Mouse (Mus musculus): ENCODE measurements around the gene Rad50. TPM values are rescaled to one million over a fixed set of nuclear protein-coding genes. Genes with fewer than 3 reads are reported as not detected.

Rad50 gene
- polyA plus RNA-seq, 1 experiment from 2014 or later: 11.0 TPM

GRCm38 (mm10) chr11:53632122-53632733 is 74.9 kb downstream of the Rad50 start:
- no peak for ATAC-seq
- H3K4me1 ChIP-seq (ENCODE audit: control insufficient read depth, insufficient read depth, low read length): peaks cover 10% of the 10 kb centered on the region; the same call in 1 of the 2 replicates
- WGBS: 69% methylated on average over 14 of the region's 14 CpGs
- H3K27ac ChIP-seq (ENCODE audit: low read length): no peak overlapping the region
- H3K9ac ChIP-seq (ENCODE audit: low read depth, low read length): no peak overlapping the region
- no peaks in the 10 kb centered on the region for H3K36me3 ChIP-seq (ENCODE audit: control insufficient read depth, insufficient read depth, low read length)
- H3K27me3 ChIP-seq (ENCODE audit: control insufficient read depth, insufficient read depth, low read depth, low read length): peaks cover 12% of the 10 kb centered on the region
- H3K9me3 ChIP-seq (replicated peaks; ENCODE audit: control insufficient read depth, low read length, poor library complexity, severe bottlenecking): no peaks in the 10 kb centered on the region
- H3K4me3 ChIP-seq (ENCODE audit: low read depth, low read length): no peak overlapping the region
- H3K4me2 ChIP-seq (ENCODE audit: low read length): no peak overlapping the region

- Histone ChIP-seq H3K27me3 (ENCODE audit: control insufficient read depth, insufficient read depth, low read depth, low read length) (no peaks in the 10 kb centered on the region), H3K27ac (ENCODE audit: low read length) (no peak overlapping the region), H3K9ac (ENCODE audit: low read depth, low read length) (no peak overlapping the region), H3K36me3 (ENCODE audit: control insufficient read depth, insufficient read depth, low read length) (no peaks in the 10 kb centered on the region), H3K4me3 (ENCODE audit: low read depth, low read length) (no peak overlapping the region), H3K4me1 (ENCODE audit: control insufficient read depth, insufficient read depth, low read length) (no peaks in the 10 kb centered on the region), H3K9me3 (replicated peaks; ENCODE audit: control insufficient read depth, low read length, poor library complexity, severe bottlenecking) (no peaks in the 10 kb centered on the region), H3K4me2 (ENCODE audit: low read length) (no peak overlapping the region)
- 4% methylated on average over 1 of the region's 1 CpGs for WGBS
- 0 out of 2 replicates have a peak, but pooled peaks have one; percentile 45 for ATAC-seq
Measured at GRCm38 (mm10) chr11:53627859-53628258, 79.3 kb downstream of the Rad50 start.

DNA sequence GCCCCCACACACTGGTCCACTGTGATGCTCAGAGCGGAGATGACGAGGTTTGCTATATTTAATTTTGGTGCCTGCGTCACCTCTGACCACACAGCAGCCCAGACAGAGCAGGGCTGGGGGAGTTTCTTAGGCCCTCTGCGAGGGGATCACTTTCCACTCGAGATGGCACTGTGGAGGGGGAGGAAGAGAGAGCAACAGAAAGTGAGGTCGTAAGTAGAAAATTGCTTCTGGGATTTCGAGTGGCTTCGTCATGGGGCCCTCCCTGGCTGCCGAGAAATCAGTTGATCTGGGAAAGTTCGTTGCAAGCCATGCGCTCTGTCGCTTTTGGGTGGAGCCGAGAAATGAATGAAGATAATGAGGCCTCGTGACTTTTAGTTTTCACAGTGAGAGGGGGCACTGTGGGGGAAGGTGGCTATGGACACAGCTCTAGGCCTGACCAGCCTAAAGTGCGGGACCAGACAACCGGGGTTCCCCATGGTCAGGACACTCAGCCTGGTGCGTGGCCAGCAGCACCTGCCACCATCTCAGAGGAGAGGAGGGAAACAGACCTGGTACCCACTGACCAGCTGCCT is 80.2 kb downstream of the Rad50 start:
- H3K9ac ChIP-seq (ENCODE audit: low read depth, low read length): no peak overlapping the region
- H3K9me3 ChIP-seq (replicated peaks; ENCODE audit: control insufficient read depth, low read length, poor library complexity, severe bottlenecking): no peaks in the 10 kb centered on the region
- H3K4me2 ChIP-seq (ENCODE audit: low read length): no peak overlapping the region
- H3K36me3 ChIP-seq (ENCODE audit: control insufficient read depth, insufficient read depth, low read length): no peaks in the 10 kb centered on the region
- no peak overlapping the region for H3K27ac ChIP-seq (ENCODE audit: low read length)
- ATAC-seq: no peak
- no peak overlapping the region for H3K4me3 ChIP-seq (ENCODE audit: low read depth, low read length)
- H3K4me1 ChIP-seq (ENCODE audit: control insufficient read depth, insufficient read depth, low read length): no peaks in the 10 kb centered on the region
- no peaks in the 10 kb centered on the region for H3K27me3 ChIP-seq (ENCODE audit: control insufficient read depth, insufficient read depth, low read depth, low read length)
- 75% methylated on average over 17 of the region's 17 CpGs for WGBS

GRCm38 (mm10) chr11:53624124-53624523 is 83.0 kb downstream of the Rad50 start:
- H3K27ac ChIP-seq (ENCODE audit: low read length): no peak overlapping the region
- H3K27me3 ChIP-seq (ENCODE audit: control insufficient read depth, insufficient read depth, low read depth, low read length): no peaks in the 10 kb centered on the region
- no peaks in the 10 kb centered on the region for H3K36me3 ChIP-seq (ENCODE audit: control insufficient read depth, insufficient read depth, low read length)
- H3K9me3 ChIP-seq (replicated peaks; ENCODE audit: control insufficient read depth, low read length, poor library complexity, severe bottlenecking): no peaks in the 10 kb centered on the region
- ATAC-seq: no peak
- no peak overlapping the region for H3K4me3 ChIP-seq (ENCODE audit: low read depth, low read length)
- no peak overlapping the region for H3K4me2 ChIP-seq (ENCODE audit: low read length)
- WGBS: 93% methylated on average over 2 of the region's 2 CpGs
- no peaks in the 10 kb centered on the region for H3K4me1 ChIP-seq (ENCODE audit: control insufficient read depth, insufficient read depth, low read length)
- no peak overlapping the region for H3K9ac ChIP-seq (ENCODE audit: low read depth, low read length)

DNA sequence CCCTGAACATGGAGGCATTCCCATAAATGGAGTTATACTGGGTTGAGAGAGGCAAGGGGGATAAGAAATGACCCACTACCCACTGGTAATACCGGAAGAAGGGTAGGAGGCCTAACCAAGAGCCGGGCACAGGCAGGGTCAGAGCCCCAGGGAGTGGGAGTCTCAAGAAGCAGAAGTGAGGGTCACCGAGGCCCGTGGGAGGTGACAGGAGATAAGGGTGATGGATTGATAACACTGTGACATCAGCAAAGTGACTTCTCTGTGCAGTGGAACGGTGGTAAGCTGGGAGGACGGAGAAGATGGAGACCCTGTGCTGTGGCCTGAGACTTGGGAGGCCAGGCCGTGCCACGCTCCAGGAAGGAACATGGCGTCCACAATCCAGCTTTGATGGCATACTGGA is 83.5 kb downstream of the Rad50 start:
- Histone ChIP-seq H3K4me1 (ENCODE audit: control insufficient read depth, insufficient read depth, low read length) (no peaks in the 10 kb centered on the region), H3K27me3 (ENCODE audit: control insufficient read depth, insufficient read depth, low read depth, low read length) (no peaks in the 10 kb centered on the region), H3K9ac (ENCODE audit: low read depth, low read length) (no peak overlapping the region), H3K4me3 (ENCODE audit: low read depth, low read length) (no peak overlapping the region), H3K4me2 (ENCODE audit: low read length) (no peak overlapping the region), H3K36me3 (ENCODE audit: control insufficient read depth, insufficient read depth, low read length) (no peaks in the 10 kb centered on the region), H3K9me3 (replicated peaks; ENCODE audit: control insufficient read depth, low read length, poor library complexity, severe bottlenecking) (no peaks in the 10 kb centered on the region), H3K27ac (ENCODE audit: low read length) (no peak overlapping the region)
- over 99% methylated on average over 9 of the region's 9 CpGs for WGBS
- ATAC-seq: no peak

DNA sequence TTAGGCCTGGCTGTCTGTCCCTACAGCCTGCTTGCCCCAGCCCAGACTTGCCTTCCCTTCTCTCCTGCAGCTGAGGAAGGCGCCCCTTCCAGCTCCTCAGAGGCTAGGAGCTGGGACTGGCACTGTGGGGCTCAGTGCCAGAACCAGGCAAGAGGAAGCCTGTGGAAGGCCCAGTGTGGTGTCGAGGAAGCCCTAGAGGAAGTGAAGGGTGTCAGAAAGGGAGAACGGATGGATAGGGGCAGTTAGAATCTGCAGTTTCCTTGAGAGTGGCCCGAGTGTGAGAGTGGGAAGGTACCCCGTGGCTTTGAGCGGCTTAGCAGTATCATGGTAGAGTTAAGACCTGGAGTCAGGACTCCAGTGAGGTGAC is 84.7 kb downstream of the Rad50 start:
- H3K9ac ChIP-seq (ENCODE audit: low read depth, low read length): no peak overlapping the region
- no peak overlapping the region for H3K27ac ChIP-seq (ENCODE audit: low read length)
- no peak overlapping the region for H3K4me3 ChIP-seq (ENCODE audit: low read depth, low read length)
- H3K4me2 ChIP-seq (ENCODE audit: low read length): no peak overlapping the region
- H3K4me1 ChIP-seq (ENCODE audit: control insufficient read depth, insufficient read depth, low read length): no peaks in the 10 kb centered on the region
- no peak for ATAC-seq
- H3K27me3 ChIP-seq (ENCODE audit: control insufficient read depth, insufficient read depth, low read depth, low read length): no peaks in the 10 kb centered on the region
- no peaks in the 10 kb centered on the region for H3K9me3 ChIP-seq (replicated peaks; ENCODE audit: control insufficient read depth, low read length, poor library complexity, severe bottlenecking)
- WGBS: 79% methylated on average over 6 of the region's 6 CpGs
- H3K36me3 ChIP-seq (ENCODE audit: control insufficient read depth, insufficient read depth, low read length): no peaks in the 10 kb centered on the region

GRCm38 (mm10) chr11:53621582-53622439 is 85.3 kb downstream of the Rad50 start:
- no peak overlapping the region for H3K27ac ChIP-seq (ENCODE audit: low read length)
- no peaks in the 10 kb centered on the region for H3K27me3 ChIP-seq (ENCODE audit: control insufficient read depth, insufficient read depth, low read depth, low read length)
- no peaks in the 10 kb centered on the region for H3K36me3 ChIP-seq (ENCODE audit: control insufficient read depth, insufficient read depth, low read length)
- no peaks in the 10 kb centered on the region for H3K4me1 ChIP-seq (ENCODE audit: control insufficient read depth, insufficient read depth, low read length)
- H3K4me3 ChIP-seq (ENCODE audit: low read depth, low read length): no peak overlapping the region
- no peak overlapping the region for H3K9ac ChIP-seq (ENCODE audit: low read depth, low read length)
- 92% methylated on average over 11 of the region's 11 CpGs for WGBS
- no peak overlapping the region for H3K4me2 ChIP-seq (ENCODE audit: low read length)
- H3K9me3 ChIP-seq (replicated peaks; ENCODE audit: control insufficient read depth, low read length, poor library complexity, severe bottlenecking): no peaks in the 10 kb centered on the region
- no peak for ATAC-seq

DNA sequence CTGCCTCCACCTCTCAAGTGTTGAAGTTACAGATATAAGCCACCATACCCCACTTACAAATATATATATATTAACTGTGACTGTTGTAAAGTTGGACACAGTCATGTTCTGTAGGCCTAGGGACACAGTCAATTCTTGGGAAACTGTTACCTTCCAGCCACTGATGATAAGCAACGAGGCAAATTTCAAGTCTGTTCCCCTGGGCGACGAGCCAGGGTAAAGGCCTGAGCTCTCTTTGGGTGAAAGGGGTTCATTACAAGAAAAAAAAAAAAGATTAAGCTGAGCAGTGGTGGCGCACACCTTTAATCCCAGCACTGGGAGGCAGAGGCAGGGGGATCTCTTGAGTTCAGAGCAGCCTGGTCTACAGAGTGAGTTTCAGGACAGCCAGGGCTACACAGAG is 87.0 kb downstream of the Rad50 start:
- H3K4me1 ChIP-seq (ENCODE audit: control insufficient read depth, insufficient read depth, low read length): no peaks in the 10 kb centered on the region
- H3K27me3 ChIP-seq (ENCODE audit: control insufficient read depth, insufficient read depth, low read depth, low read length): no peaks in the 10 kb centered on the region
- no peaks in the 10 kb centered on the region for H3K36me3 ChIP-seq (ENCODE audit: control insufficient read depth, insufficient read depth, low read length)
- no peak overlapping the region for H3K4me3 ChIP-seq (ENCODE audit: low read depth, low read length)
- 91% methylated on average over 4 of the region's 4 CpGs for WGBS
- ATAC-seq: no peak
- H3K4me2 ChIP-seq (ENCODE audit: low read length): no peak overlapping the region
- H3K9me3 ChIP-seq (replicated peaks; ENCODE audit: control insufficient read depth, low read length, poor library complexity, severe bottlenecking): no peaks in the 10 kb centered on the region
- no peak overlapping the region for H3K9ac ChIP-seq (ENCODE audit: low read depth, low read length)
- H3K27ac ChIP-seq (ENCODE audit: low read length): no peak overlapping the region

DNA sequence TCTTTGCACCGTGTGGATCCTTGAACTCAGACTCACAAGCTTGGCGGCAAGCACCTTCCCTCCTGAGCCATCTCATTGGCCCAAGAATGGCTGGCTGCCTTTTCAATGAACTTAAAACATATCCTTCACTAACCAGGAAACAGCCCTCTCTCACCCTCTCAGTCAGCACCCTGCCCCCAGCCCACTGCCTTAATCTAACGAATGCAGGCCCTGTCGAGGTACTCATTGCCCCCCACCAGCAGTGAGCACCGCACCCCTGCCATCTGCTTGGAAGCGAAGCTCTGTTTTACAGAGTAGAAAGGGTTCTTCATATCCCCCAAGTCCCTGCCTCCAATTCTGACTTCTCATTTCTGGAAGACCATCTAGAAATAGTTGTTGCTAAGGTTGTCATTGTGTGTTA is 87.7 kb downstream of the Rad50 start:
- no peaks in the 10 kb centered on the region for H3K9me3 ChIP-seq (replicated peaks; ENCODE audit: control insufficient read depth, low read length, poor library complexity, severe bottlenecking)
- ATAC-seq: no peak
- H3K36me3 ChIP-seq (ENCODE audit: control insufficient read depth, insufficient read depth, low read length): no peaks in the 10 kb centered on the region
- H3K9ac ChIP-seq (ENCODE audit: low read depth, low read length): no peak overlapping the region
- no peak overlapping the region for H3K27ac ChIP-seq (ENCODE audit: low read length)
- no peaks in the 10 kb centered on the region for H3K27me3 ChIP-seq (ENCODE audit: control insufficient read depth, insufficient read depth, low read depth, low read length)
- no peak overlapping the region for H3K4me3 ChIP-seq (ENCODE audit: low read depth, low read length)
- WGBS: 69% methylated on average over 6 of the region's 6 CpGs
- H3K4me2 ChIP-seq (ENCODE audit: low read length): no peak overlapping the region
- H3K4me1 ChIP-seq (ENCODE audit: control insufficient read depth, insufficient read depth, low read length): no peaks in the 10 kb centered on the region

All from midbrain, embryonic 16.5 days (tissue).